Mouse (Mus musculus) left cerebral cortex, adult 2 months (tissue): ENCODE data around the gene Cbx7. TPM values are rescaled to one million over a fixed set of nuclear protein-coding genes. Genes with fewer than 3 reads are reported as not detected.
A peak's percentile ranks its signal among the peaks of the same experiment; 100 is the strongest.
"Not testable (repeated sequence)": the region's sequence is repeated elsewhere in the genome, so short reads cannot be mapped to it uniquely, and the experiment has no call there.

ENCODE experiments used
- DNase-seq, 2 experiments: peaks; one replicate each; pipeline ENCODE4 v3.0.0; 2021 to 2022; ENCODE audit warnings: low spot score in 2 of 2, mixed read lengths in 1 of 2; ENCODE audit errors: extremely low spot score in 1 of 2
- H3K27ac ChIP-seq: fragments of 200-600 bp; 2 replicates; pipeline ENCODE4 v1.8.1; 2022
- H3K4me3 ChIP-seq: fragments of 200-600 bp; 2 replicates; pipeline ENCODE4 v1.8.1; 2022
- CTCF ChIP-seq: fragments of 200-600 bp; IDR thresholded peaks from 2 replicates; pipeline ENCODE4 v1.8.1; 2022; ENCODE audit warnings: antibody characterized with exemption, mild to moderate bottlenecking, moderate library complexity
- intact Hi-C: fragments of 180-260 bp; cut with DNase I; formaldehyde crosslinking; loops from one replicate; pipeline ENCODE4 v1.15.1; 2025
- total RNA-seq, 2 experiments: library from RNA; stranded (reverse); gene quantifications; 2 replicates each; pipeline ENCODE4 v1.2.3; 2021

Gene Cbx7
- total RNA-seq, 2 experiments from 2014 or later: 52.3 to 52.6 TPM

DNA sequence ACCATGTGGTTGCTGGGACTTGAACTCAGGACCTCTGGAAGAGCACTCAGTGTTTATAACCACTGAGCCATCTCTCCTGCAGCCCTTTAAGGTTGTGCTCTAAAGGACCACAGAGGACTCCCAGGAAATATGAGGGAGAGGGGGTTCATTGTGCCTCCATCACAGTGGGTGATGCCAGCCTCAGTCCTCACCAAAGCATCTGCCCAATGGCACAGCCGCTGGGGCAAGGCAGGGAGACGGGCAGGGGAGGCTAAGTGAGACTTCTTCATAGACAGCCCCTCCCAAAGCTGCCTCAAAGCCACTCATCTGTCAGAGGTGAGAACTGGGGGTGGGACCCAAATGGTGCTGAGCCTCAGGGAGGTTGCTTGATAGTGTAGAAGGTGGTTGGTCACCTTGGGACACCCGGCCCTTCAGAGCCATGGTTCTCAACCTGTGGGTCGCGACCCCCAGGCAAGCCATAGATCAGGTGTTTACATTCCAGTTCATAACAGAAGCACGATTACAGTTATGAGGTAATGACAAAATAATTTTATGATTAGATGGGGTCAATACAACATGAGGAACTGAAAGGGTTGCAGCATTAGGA lies 57.1 kb downstream of the Cbx7 start:
- Histone ChIP-seq H3K27ac (no peak overlapping the region), H3K4me3 (no peak overlapping the region)
- no peak for DNase-seq
- intact Hi-C loops: loop anchor here (5.0 kb wide), 1 partner anchor 162 kb away; no protein-coding TSS in a partner anchor
- no peak for TF ChIP-seq CTCF

DNA sequence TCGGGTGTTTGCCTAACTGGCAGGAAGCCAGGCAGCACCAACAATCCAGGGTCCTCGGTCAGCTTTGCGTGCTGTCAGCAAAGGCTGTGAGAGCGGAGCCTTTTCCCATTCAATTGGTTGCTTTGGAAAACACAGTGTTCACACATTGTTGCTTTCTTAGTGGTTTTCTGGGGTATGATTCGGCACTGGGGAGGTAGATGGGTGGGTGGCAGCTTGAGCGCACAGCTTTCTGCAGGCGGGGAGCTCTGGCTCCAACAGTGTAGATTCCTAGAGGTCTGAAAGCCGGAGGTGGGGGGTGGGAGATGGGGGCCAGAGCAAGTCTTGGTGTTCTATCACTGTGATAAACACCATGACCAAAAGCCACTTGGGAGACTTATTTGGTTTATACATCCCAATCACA lies 59.6 kb downstream of the Cbx7 start:
- intact Hi-C loops: loop anchor here (1.0 to 5.0 kb wide), 2 partner anchors 79 to 159 kb away; no protein-coding TSS in a partner anchor
- DNase-seq: no peak
- Histone ChIP-seq H3K27ac (no peak overlapping the region), H3K4me3 (no peak overlapping the region)
- no peak for TF ChIP-seq CTCF

DNA sequence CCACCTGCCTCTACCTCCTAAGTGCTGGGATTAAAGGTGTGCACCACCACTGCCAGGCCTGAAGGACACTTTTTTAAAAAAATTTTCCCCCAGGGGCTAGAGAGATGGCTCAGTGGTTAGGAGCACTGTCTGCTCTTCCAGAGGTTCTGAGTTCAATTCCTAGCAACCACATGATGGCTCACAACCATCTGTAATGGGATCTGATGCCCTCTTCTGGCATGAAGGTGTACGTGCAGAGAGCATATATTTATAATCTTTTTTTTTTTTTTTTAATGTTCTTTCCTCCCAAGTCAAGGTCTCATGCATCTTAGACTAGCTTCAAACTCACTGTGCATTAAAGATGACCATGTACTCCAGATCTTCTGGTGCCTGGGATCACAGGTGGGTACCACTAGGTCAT lies 60.1 kb downstream of the Cbx7 start:
- peak; percentile 34 for TF ChIP-seq CTCF
- H3K27ac ChIP-seq, DNase-seq, H3K4me3 ChIP-seq: not testable (repeated sequence)
- intact Hi-C loops: loop anchor here (1.0 to 5.0 kb wide), 2 partner anchors 79 to 159 kb away; no protein-coding TSS in a partner anchor

DNA sequence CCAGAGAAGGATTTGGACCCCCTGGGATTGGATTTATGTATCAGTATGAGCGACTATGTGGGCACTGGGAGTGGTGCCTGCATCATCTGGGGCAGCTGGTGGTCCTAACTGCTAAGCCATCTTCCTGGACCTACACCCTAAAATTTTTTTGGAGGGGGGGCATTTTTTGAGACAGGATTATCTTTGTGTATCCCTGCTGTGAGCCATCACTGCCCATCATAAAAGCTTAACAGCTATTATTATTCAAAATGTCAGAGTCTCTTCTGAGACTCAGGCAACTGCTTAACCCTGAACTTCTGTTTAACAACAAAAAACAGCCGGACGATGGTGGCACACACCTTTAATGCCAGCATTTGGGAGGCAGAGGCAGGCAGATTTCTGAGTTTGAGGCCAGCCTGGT lies 61.9 kb downstream of the Cbx7 start:
- H3K27ac ChIP-seq, DNase-seq, intact Hi-C loops, H3K4me3 ChIP-seq: not testable (repeated sequence)

- intact Hi-C loops: no loop called here
- TF ChIP-seq CTCF: no peak
Observed at GRCm38 (mm10) chr15:79906855-79907254, 64.1 kb downstream of the Cbx7 start.

GRCm38 (mm10) chr15:79905211-79905610 lies 65.7 kb downstream of the Cbx7 start:
- Histone ChIP-seq H3K4me3 (no peak overlapping the region), H3K27ac (no peak overlapping the region)
- intact Hi-C loops: no loop called here
- TF ChIP-seq CTCF: no peak
- no peak for DNase-seq

More at GRCm38 (mm10) chr15:79906855-79907254, 64.1 kb downstream of the Cbx7 start:
- DNase-seq: no peak
- H3K27ac ChIP-seq: no peak overlapping the region
- no peak overlapping the region for H3K4me3 ChIP-seq

- H3K27ac ChIP-seq, H3K4me3 ChIP-seq, intact Hi-C loops, DNase-seq: not testable (repeated sequence)
Observed at GRCm38 (mm10) chr15:79904678-79905077, 66.2 kb downstream of the Cbx7 start.

DNA sequence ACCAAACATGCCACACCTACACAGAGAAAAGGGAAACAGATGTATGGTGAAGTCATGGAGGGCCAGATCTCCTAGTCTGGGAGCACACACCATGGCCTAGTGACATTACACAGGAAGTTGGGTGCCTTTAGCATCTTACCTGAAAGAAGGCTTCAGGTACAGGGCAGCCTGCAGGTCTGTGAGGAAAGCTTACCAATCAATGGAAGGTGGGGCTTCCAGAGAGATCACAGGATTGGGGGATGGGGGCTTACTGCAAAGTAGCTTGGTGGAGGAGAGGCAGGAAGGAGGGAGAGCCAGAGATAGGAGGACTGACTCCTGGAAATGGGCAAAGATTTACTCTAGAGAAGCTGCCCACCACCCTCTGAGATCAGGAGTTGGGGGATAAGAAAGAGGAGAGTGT lies 67.0 kb downstream of the Cbx7 start:
- no peak for DNase-seq
- no peak overlapping the region for H3K4me3 ChIP-seq
- intact Hi-C loops: no loop called here
- TF ChIP-seq CTCF: no peak
- no peak overlapping the region for H3K27ac ChIP-seq

DNA sequence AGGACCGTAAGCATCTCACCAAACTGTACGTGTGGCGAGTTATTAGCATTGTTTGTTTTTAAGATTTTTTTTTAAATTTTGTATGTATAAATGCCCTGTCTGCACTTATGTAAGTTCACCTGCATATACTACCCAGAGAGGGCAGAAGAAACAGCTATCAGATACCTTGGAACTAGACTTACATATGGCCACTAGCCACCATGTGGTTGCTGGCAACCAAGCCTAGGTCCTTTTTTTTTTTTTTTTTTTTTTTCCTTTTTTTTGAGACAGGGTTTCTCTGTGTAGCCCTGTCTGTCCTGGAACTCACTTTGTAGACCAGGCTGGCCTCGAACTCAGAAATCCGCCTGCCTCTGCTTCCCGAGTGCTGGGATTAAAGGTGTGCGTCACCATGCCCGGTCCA lies 67.8 kb downstream of the Cbx7 start:
- H3K27ac ChIP-seq, H3K4me3 ChIP-seq, DNase-seq, intact Hi-C loops: not testable (repeated sequence)

DNA sequence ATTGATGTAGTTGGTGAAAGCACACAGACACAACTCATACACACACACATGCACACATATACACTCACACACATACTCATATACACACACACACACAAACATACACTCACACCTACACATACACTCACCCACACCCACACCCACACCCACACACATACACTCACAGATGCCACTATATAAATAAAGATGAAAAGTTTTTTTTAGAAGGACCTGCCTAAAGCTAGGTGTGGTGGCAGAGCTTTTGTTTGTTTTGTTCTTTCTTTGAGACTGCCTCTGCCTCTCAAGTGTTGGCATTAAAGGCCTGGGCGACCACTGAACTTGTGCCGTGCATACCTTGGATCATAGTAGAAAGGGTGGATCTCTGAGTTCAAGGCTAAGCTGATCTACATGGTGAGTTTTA lies 69.5 kb downstream of the Cbx7 start:
- Histone ChIP-seq H3K4me3 (no peak overlapping the region), H3K27ac (no peak overlapping the region)
- DNase-seq: no peak
- intact Hi-C loops: no loop called here
- no peak for TF ChIP-seq CTCF

GRCm38 (mm10) chr15:79900751-79901150 lies 70.2 kb downstream of the Cbx7 start:
- TF ChIP-seq CTCF: no peak
- Histone ChIP-seq H3K27ac (no peak overlapping the region), H3K4me3 (no peak overlapping the region)
- DNase-seq: no peak
- intact Hi-C loops: no loop called here

- no peak for TF ChIP-seq CTCF
- intact Hi-C loops: no loop called here
- DNase-seq: no peak
- H3K27ac ChIP-seq: no peak overlapping the region
- H3K4me3 ChIP-seq: no peak overlapping the region
Observed at GRCm38 (mm10) chr15:79899828-79900510, 71.0 kb downstream of the Cbx7 start.

GRCm38 (mm10) chr15:79898988-79899387 lies 71.9 kb downstream of the Cbx7 start:
- H3K27ac ChIP-seq: no peak overlapping the region
- no peak for TF ChIP-seq CTCF
- intact Hi-C loops: no loop called here
- H3K4me3 ChIP-seq: no peak overlapping the region
- no peak for DNase-seq
